Mouse (Mus musculus) G1E (cell line): ENCODE measurements around the gene Emilin2.

ENCODE experiments used
- CTCF ChIP-seq: IDR thresholded peaks from 2 replicates; pipeline ENCODE4 v1.5.1; 2012; ENCODE audit warnings: low read depth, low read length, inconsistent platforms, mixed read lengths
- GATA1 ChIP-seq: IDR thresholded peaks from 2 replicates; pipeline ENCODE4 v1.6.1; 2012; ENCODE audit warnings: borderline replicate concordance, low read length, inconsistent platforms, mixed read lengths
- TAL1 ChIP-seq: conservative IDR thresholded peaks from 2 replicates; pipeline ENCODE4 v1.6.1; 2012; ENCODE audit warnings: low read depth, low read length, inconsistent platforms, mixed read lengths

- TF ChIP-seq CTCF (no peak), TAL1 (no peak), GATA1 (no peak)
These were observed 1.1 kb downstream of the Emilin2 start for GRCm38 (mm10) chr17:71310486-71311339.
